ENCODE assay signal across 8 mouse cellular contexts in the genomic region with DNA sequence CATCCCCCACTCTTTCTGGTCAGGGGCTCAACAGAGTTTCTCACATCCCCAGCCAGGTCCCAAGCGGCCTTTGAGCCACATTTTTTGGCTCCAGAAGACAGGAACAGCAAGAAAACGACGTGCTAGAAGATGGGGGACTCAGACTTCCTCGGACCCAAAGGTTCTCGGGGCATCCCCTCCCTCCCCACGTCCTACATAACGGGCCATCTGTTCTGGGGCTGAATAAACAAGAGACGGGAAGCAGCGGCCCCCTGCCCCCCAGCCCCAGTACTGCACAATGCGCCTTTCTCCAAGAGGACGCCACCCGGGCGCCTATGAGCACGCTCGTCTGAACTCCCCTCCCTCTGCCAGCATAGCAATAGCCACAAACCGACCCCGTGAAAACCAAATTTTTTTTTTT. TPM values are rescaled to one million over a fixed set of nuclear protein-coding genes. Genes with fewer than 3 reads are reported as not detected.
DNase-seq lines count a peak whose midpoint lies in the region; ATAC-seq and TF ChIP-seq lines count a peak whose summit lies in the region.

Slpi (minus strand) TSS at position 76 of the 400 bp plus-strand sequence.

- 7% methylated on average over 17 of the region's 17 CpGs for WGBS in large intestine, adult 2 months
- 3% methylated on average over 17 of the region's 17 CpGs for WGBS in midbrain, embryonic 10.5 days

- H3K9me3 ChIP-seq in midbrain, embryonic 10.5 days (replicated peaks): no peaks in the 10 kb centered on the region

- ATAC-seq in erythroid progenitor cell, adult 5-6 weeks (replicated peaks; ENCODE audit: low FRiP score, poor library complexity, severe bottlenecking): no peak

- peak in 1 of 2 experiments; percentile 55 for DNase-seq in layer of hippocampus, adult 2 months (ENCODE audit: low spot score in 2 of 2)
- DNase-seq in layer of hippocampus, postnatal 25 days (ENCODE audit: extremely low spot score in 1 of 2, low spot score in 1 of 2): no peak
- no peak for DNase-seq in large intestine, adult 2 months (ENCODE audit: low read depth, low spot score)
- DNase-seq in midbrain, embryonic 10.5 days (ENCODE audit: low spot score): peak; percentile 39
- no peak for DNase-seq in T-cell, adult 2 months (ENCODE audit: low spot score)
- DNase-seq in gastrocnemius, postnatal 10 days: no peak

- no peaks in the 10 kb centered on the region for H3K36me3 ChIP-seq in midbrain, embryonic 10.5 days

- TF ChIP-seq CTCF in layer of hippocampus, adult 2 months (conservative IDR thresholded peaks at IDR 0.05): no peak

- peaks cover 75% of the 10 kb centered on the region for H3K27me3 ChIP-seq in midbrain, embryonic 10.5 days (ENCODE audit: low read depth, poor library complexity, severe bottlenecking)

- H3K4me3 ChIP-seq in layer of hippocampus, adult 2 months: peak within 1 kb of the TSS; percentile 65
- H3K4me3 ChIP-seq in brown adipose tissue, adult 24 weeks (ENCODE audit: insufficient read depth, low read depth, low read length): peak within 1 kb of the TSS; percentile 50
- peak within 1 kb of the TSS; percentile 58 for H3K4me3 ChIP-seq in midbrain, embryonic 10.5 days

- H3K4me1 ChIP-seq in brown adipose tissue, adult 24 weeks (ENCODE audit: control insufficient read depth, insufficient read depth, insufficient read length, low read length): no peaks in the 10 kb centered on the region
- peaks cover 24% of the 10 kb centered on the region for H3K4me1 ChIP-seq in midbrain, embryonic 10.5 days

- H3K27ac ChIP-seq in layer of hippocampus, adult 2 months: peak within 1 kb of the TSS; percentile 86
- no peak within 1 kb of the TSS for H3K27ac ChIP-seq in brown adipose tissue, adult 24 weeks (replicated peaks; ENCODE audit: low read depth, low read length)
- H3K27ac ChIP-seq in midbrain, embryonic 10.5 days (replicated peaks): peak within 1 kb of the TSS; percentile 75

RNA-seq across cellular contexts. Expression of gene Slpi, which starts in this region (rescaled TPM):
- 1 to 10 TPM in 1 of 2 experiments, not detected in 1; 1.8 TPM for total RNA-seq in layer of hippocampus, adult 2 months (2021)
- under 1 TPM; 0.59 to 0.68 TPM for total RNA-seq in layer of hippocampus, postnatal 25 days (2021)
- 2.6 TPM in 1 of 2 replicates, not detected in the other for polyA plus RNA-seq in brown adipose tissue, adult 24 weeks (2012; ENCODE audit: insufficient read depth, insufficient read length, missing spikeins)
- 36.9 and 68.8 TPM in 2 replicates for total RNA-seq in erythroid progenitor cell, adult 5-6 weeks (2015; ENCODE audit: low replicate concordance)
- 6.3 and 11.0 TPM in 2 replicates for total RNA-seq in erythroid progenitor cell, adult 5-6 weeks (2017; ENCODE audit: low replicate concordance)
- 24.9 and 38.0 TPM in 2 replicates for polyA plus RNA-seq in large intestine, adult 2 months (2012; rRNA removed)
- polyA plus RNA-seq in midbrain, embryonic 10.5 days (2016; fragmentation: Nextera tagmentation; extraction: Ambion mirVana): 0.31 TPM in 1 of 2 replicates, not detected in the other
- total RNA-seq in gastrocnemius, postnatal 10 days (2021): 1 to 10 TPM in 1 of 2 experiments, not detected in 1; 1.4 TPM

Comparison
In these comparisons a context has a peak if more than half of its experiments do, and no peak if none do; other contexts are left out.
1. Peak in DNase-seq, H3K4me3 ChIP-seq and H3K27ac ChIP-seq in midbrain, embryonic 10.5 days; RNA of the gene not detected or under 1 TPM.